Mouse (Mus musculus) heart, adult 10 weeks (tissue): ENCODE data around the gene Spop. TPM values are rescaled to one million over a fixed set of nuclear protein-coding genes. Genes with fewer than 3 reads are reported as not detected.

Source experiments
- polyA plus RNA-seq: library from polyadenylated mRNA; stranded (reverse); fragments of 350-450 nt; fragmentation: Illumina TruSeq; extraction: RNeasy Lipid Tissue Mini Kit (QIAGEN cat#74804); gene quantifications from one replicate; pipeline ENCODE4 v1.2.3, GENCODE M21; 2014; ENCODE audit warnings: low read depth, low replicate concordance

Gene Spop
- 135 TPM for polyA plus RNA-seq

GRCm38 (mm10) chr11:95413641-95414535 is at the start of gene Spop:
Spop (plus strand) TSS chr11:95414080.

GRCm38 (mm10) chr11:95384319-95384972 is 29.4 kb upstream of the Spop start, which contains the start of gene Slc35b1:
Slc35b1 (plus strand) TSS chr11:95384692.

GRCm38 (mm10) chr11:95514298-95514861 is 100.5 kb downstream of the Spop start, which contains the start of gene Nxph3:
Nxph3 (minus strand) TSS chr11:95514570.

Other genes with a start within 250 kb of the Spop start
- not detected for gene Tac4, start 152.6 kb upstream of the Spop start, polyA plus RNA-seq
- 25.1 TPM for gene Kat7, start 103.8 kb upstream of the Spop start, polyA plus RNA-seq
- 7.1 TPM for gene Fam117a, start 77.1 kb upstream of the Spop start, polyA plus RNA-seq
- gene Slc35b1, start 29.4 kb upstream of the Spop start, polyA plus RNA-seq = 41.7 TPM
- 0.21 TPM for gene Nxph3, start 100.5 kb downstream of the Spop start, polyA plus RNA-seq
- 0.97 TPM for gene Ngfr, start 173.7 kb downstream of the Spop start, polyA plus RNA-seq